Mouse (Mus musculus): Measurements from ENCODE around the gene Foxn3. TPM values are rescaled to one million over a fixed set of nuclear protein-coding genes. Genes with fewer than 3 reads are reported as not detected.

Gene Foxn3
- polyA plus RNA-seq, 1 experiment from 2014 or later = 85.9 TPM

DNA sequence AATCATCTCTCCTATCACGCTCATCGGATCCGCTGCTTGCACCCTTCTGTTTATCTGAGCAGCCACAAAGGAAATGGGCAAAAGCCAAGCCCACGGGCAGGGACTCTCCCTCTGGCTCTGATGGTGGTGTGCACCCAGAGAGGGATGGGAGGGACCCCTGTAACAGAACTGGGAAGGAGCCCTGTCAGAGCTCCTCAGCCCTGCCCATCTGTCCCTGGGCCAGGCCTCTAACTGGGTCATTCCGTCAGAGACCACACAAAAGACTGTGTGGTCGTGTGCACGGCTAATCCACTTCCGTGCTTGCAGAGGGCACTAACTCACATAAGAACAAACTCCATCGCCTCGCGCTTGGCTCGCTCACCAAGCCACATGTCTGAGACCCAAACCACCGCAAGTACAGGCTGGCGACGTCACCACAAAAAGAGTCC lies 95.5 kb downstream of the Foxn3 start:
- peak; percentile 77 for ATAC-seq (replicated peaks)
- no peaks in the 10 kb centered on the region for H3K27me3 ChIP-seq (replicated peaks)
- H3K4me3 ChIP-seq = no peak overlapping the region
- no peak overlapping the region for H3K9ac ChIP-seq
- no peaks in the 10 kb centered on the region for H3K36me3 ChIP-seq (replicated peaks)
- peaks cover 33% of the 10 kb centered on the region for H3K4me1 ChIP-seq
- H3K4me2 ChIP-seq = no peak overlapping the region
- WGBS = 34% methylated on average over 15 of the region's 15 CpGs
- H3K9me3 ChIP-seq = no peaks in the 10 kb centered on the region
- H3K27ac ChIP-seq = 0 out of 2 replicates have a peak overlapping the region, but pooled peaks have one; percentile 19

DNA sequence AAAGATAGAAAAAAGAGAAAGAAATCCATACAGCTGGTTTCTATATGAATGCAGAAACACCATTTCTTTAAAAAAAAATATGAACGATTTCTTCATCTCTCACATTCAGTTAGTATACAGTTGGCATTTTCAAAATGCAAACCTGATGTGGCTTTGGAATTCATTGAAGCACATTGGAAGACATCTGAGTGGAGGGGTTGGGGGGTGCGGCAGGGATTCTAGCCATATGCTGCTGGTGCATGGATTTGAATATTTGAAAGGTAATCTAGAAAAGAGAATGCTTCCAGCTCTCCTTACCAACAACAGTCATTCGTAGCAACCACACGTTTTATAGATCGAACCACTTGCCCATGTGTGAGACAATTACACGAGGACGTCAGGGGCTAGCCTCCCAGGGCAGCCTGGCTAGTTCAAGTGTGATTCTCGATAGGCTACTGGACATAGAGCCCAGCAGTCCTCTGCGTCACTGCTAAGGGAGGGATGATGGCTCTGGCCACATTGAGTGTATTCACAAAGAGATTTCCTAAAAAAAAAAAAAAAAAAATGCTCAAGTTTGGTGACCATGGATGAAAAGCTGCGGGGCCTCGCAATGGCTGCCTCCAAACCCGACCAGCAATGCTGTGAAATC lies 96.0 kb downstream of the Foxn3 start:
- H3K9me3 ChIP-seq = no peaks in the 10 kb centered on the region
- peaks cover 33% of the 10 kb centered on the region for H3K4me1 ChIP-seq
- no peak overlapping the region for H3K9ac ChIP-seq
- H3K27me3 ChIP-seq (replicated peaks) = no peaks in the 10 kb centered on the region
- 0 out of 2 replicates have a peak overlapping the region, but pooled peaks have one; percentile 19 for H3K27ac ChIP-seq
- ATAC-seq (replicated peaks) = peak; percentile 57; the same call in 1 of the 2 replicates
- no peak overlapping the region for H3K4me3 ChIP-seq
- no peak overlapping the region for H3K4me2 ChIP-seq
- 63% methylated on average over 12 of the region's 12 CpGs for WGBS
- H3K36me3 ChIP-seq (replicated peaks) = no peaks in the 10 kb centered on the region

- H3K36me3 ChIP-seq (replicated peaks) = no peaks in the 10 kb centered on the region
- 31% methylated on average over 5 of the region's 5 CpGs for WGBS
- H3K9me3 ChIP-seq = no peaks in the 10 kb centered on the region
- H3K9ac ChIP-seq = no peak overlapping the region
- peaks cover 29% of the 10 kb centered on the region for H3K4me1 ChIP-seq
- 0 out of 2 replicates have a peak overlapping the region, but pooled peaks have one; percentile 6 for H3K27ac ChIP-seq
- no peak overlapping the region for H3K4me3 ChIP-seq
- H3K27me3 ChIP-seq (replicated peaks) = no peaks in the 10 kb centered on the region
- H3K4me2 ChIP-seq = no peak overlapping the region
- ATAC-seq (replicated peaks) = no peak
Measured at GRCm38 (mm10) chr12:99466426-99466825, 97.0 kb downstream of the Foxn3 start.

- Histone ChIP-seq H3K36me3 (replicated peaks) (no peaks in the 10 kb centered on the region), H3K4me3 (no peak overlapping the region), H3K9me3 (no peaks in the 10 kb centered on the region), H3K9ac (no peak overlapping the region), H3K27me3 (replicated peaks) (no peaks in the 10 kb centered on the region), H3K4me2 (no peak overlapping the region), H3K4me1 (peaks cover 24% of the 10 kb centered on the region), H3K27ac (no peak overlapping the region)
- ATAC-seq (replicated peaks) = no peak
- 81% methylated on average over 5 of the region's 5 CpGs for WGBS
Measured at GRCm38 (mm10) chr12:99464291-99464690, 99.1 kb downstream of the Foxn3 start.

DNA sequence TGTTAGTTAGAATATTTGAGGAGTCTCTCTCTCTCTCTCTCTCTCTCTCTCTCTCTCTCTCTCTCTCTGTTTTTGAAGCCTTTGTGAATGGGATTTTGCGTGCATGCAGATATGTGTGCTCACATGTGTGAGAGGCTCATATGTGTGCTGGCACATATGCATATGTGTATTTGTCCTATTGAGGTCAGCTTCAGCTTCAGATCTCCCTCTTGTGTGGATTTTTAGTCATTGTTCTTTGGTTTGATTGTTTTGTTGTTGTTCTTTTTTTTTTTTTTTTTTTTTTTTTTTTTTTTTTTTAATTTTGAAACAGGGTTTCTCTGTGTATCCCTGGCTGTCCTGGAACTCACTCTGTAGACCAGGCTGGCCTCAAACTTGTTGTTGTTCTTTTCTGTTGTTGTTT lies 100.5 kb downstream of the Foxn3 start:
- no peaks in the 10 kb centered on the region for H3K9me3 ChIP-seq
- H3K27ac ChIP-seq = no peak overlapping the region
- ATAC-seq (replicated peaks) = no peak
- 81% methylated on average over 1 of the region's 1 CpGs for WGBS
- H3K4me2 ChIP-seq = no peak overlapping the region
- H3K9ac ChIP-seq = no peak overlapping the region
- H3K4me3 ChIP-seq = no peak overlapping the region
- H3K36me3 ChIP-seq (replicated peaks) = no peaks in the 10 kb centered on the region
- H3K4me1 ChIP-seq = peaks cover 26% of the 10 kb centered on the region
- H3K27me3 ChIP-seq (replicated peaks) = no peaks in the 10 kb centered on the region

DNA sequence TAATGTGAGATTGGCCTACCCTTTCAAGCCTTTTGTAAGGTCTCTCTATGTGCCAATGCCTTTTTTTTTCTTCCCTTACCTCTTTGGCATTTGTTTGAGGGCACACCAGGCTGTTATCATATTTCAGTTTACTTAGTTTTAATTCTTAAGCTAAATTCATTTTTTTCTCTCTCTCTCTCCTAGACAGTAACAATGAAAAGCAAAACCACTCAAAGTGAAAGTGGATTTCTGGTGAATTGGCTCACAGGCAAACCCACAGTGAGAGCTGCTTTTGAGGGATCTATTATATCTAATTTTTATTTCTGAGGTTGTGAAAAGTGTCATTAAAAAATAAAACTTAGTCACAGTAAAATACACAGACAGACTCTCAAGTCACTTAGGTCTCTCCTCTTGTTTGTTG lies 101.1 kb downstream of the Foxn3 start:
- Histone ChIP-seq H3K4me1 (peaks cover 26% of the 10 kb centered on the region), H3K36me3 (replicated peaks) (no peaks in the 10 kb centered on the region), H3K27me3 (replicated peaks) (no peaks in the 10 kb centered on the region), H3K27ac (no peak overlapping the region), H3K4me3 (no peak overlapping the region), H3K4me2 (no peak overlapping the region), H3K9me3 (no peaks in the 10 kb centered on the region), H3K9ac (no peak overlapping the region)
- no peak for ATAC-seq (replicated peaks)

- WGBS = 28% methylated on average over 10 of the region's 10 CpGs
- Histone ChIP-seq H3K4me3 (peak overlapping the region; percentile 19), H3K9ac (no peak overlapping the region; the same call in 1 of the 2 replicates)
Measured at GRCm38 (mm10) chr12:99457521-99458205, 105.7 kb downstream of the Foxn3 start.

DNA sequence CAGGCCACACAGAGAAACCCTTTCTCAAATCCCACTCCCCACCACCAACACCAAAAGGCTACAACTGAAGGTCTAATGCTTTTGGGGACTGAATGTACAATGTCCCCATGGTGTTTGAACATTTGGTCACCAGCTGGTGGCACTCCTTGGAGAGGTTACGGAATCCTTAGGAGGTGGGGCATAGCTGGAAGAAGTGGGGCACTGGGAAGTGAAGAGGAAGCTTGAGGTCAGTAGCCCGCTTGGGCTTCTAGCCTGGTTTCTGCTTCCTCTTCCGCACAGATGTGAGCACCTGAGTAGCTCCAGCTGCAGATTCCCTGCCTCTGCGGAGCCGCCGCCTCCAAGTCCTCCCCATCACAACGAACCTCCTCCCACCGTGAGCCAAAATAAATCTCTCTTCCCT lies 107.8 kb downstream of the Foxn3 start:
- Histone ChIP-seq H3K4me1 (peaks cover 34% of the 10 kb centered on the region), H3K27ac (no peak overlapping the region), H3K9ac (no peak overlapping the region), H3K27me3 (replicated peaks) (no peaks in the 10 kb centered on the region), H3K9me3 (no peaks in the 10 kb centered on the region), H3K4me2 (no peak overlapping the region), H3K36me3 (replicated peaks) (no peaks in the 10 kb centered on the region), H3K4me3 (no peak overlapping the region)
- ATAC-seq (replicated peaks) = no peak
- 94% methylated on average over 8 of the region's 8 CpGs for WGBS

More at GRCm38 (mm10) chr12:99457521-99458205, 105.7 kb downstream of the Foxn3 start:
- Histone ChIP-seq H3K27me3 (replicated peaks) (no peaks in the 10 kb centered on the region), H3K4me2 (peak overlapping the region; percentile 39), H3K4me1 (peaks cover 34% of the 10 kb centered on the region), H3K9me3 (no peaks in the 10 kb centered on the region), H3K27ac (peak overlapping the region; percentile 70), H3K36me3 (replicated peaks) (no peaks in the 10 kb centered on the region)
- peak; percentile 86 for ATAC-seq (replicated peaks)

DNA sequence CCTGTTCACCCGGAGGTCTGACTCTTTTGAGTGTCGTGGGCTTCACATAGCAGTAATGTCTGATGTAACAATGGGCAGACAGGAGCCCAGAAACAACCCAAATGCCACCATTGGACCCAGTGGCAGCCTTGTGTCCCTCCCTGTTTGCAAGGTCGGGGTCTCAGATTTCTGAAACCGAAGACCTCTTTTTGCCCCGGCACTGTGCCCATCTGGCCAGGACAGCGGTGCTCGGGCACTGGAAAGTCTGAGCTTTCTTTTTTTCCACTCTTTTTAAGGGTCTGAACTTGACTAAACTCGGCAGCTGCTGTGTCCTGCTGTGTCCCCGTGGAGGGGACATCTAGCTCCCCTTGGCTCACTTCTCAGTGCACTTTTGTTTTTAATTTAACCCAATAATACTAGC lies 109.0 kb downstream of the Foxn3 start:
- WGBS = 73% methylated on average over 9 of the region's 9 CpGs
- Histone ChIP-seq H3K4me1 (peaks cover 34% of the 10 kb centered on the region), H3K4me3 (no peak overlapping the region), H3K4me2 (no peak overlapping the region), H3K9me3 (no peaks in the 10 kb centered on the region), H3K36me3 (replicated peaks) (no peaks in the 10 kb centered on the region), H3K9ac (no peak overlapping the region), H3K27ac (no peak overlapping the region), H3K27me3 (replicated peaks) (no peaks in the 10 kb centered on the region)
- ATAC-seq (replicated peaks) = no peak

DNA sequence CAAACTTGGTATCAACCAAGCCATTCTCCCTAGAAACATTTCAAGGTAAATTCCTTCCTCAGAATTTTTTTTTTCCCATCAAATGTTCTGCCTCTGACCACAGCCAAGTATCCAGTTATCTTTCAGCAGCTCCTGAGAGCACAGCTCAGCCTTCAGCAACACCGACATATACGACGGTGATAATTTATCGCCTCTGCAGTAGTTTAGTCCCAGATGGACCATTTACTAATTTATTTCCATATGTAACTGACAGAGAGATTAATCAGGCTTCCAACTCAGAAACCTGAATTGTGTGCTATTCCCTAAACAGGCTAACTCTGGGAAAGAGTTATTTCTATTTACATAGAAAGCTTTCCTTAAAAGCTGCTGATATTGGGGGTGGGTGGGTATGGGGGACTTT lies 109.6 kb downstream of the Foxn3 start:
- Histone ChIP-seq H3K9ac (no peak overlapping the region), H3K9me3 (no peaks in the 10 kb centered on the region), H3K4me2 (no peak overlapping the region), H3K27me3 (replicated peaks) (no peaks in the 10 kb centered on the region), H3K4me3 (no peak overlapping the region), H3K27ac (no peak overlapping the region), H3K36me3 (replicated peaks) (no peaks in the 10 kb centered on the region), H3K4me1 (peaks cover 34% of the 10 kb centered on the region)
- 58% methylated on average over 4 of the region's 4 CpGs for WGBS
- ATAC-seq (replicated peaks) = no peak

DNA sequence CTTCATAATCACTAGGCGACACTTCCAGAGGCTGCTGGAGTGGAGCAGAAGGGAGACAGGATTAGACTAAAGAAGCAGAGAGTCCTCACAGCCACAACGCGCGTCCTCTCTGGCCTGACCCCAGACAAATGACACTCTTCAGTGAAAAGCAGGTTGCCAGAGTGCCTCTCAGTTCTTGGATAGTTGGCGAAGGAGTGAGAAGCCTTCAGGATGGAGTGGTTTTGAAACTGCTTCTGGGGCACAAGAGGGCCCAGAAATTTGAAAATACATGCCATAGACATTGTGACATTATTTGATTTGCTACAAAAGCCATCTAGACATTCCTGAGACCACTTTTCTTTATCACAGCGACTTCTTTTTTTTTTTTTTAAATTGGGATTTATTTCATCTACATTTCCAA lies 113.3 kb downstream of the Foxn3 start:
- Histone ChIP-seq H3K4me1 (peaks cover 7% of the 10 kb centered on the region; the same call in 1 of the 2 replicates), H3K4me2 (no peak overlapping the region), H3K4me3 (no peak overlapping the region), H3K9me3 (no peaks in the 10 kb centered on the region), H3K27me3 (replicated peaks) (no peaks in the 10 kb centered on the region), H3K9ac (no peak overlapping the region), H3K27ac (no peak overlapping the region), H3K36me3 (replicated peaks) (no peaks in the 10 kb centered on the region)
- WGBS = 81% methylated on average over 6 of the region's 6 CpGs
- no peak for ATAC-seq (replicated peaks)

DNA sequence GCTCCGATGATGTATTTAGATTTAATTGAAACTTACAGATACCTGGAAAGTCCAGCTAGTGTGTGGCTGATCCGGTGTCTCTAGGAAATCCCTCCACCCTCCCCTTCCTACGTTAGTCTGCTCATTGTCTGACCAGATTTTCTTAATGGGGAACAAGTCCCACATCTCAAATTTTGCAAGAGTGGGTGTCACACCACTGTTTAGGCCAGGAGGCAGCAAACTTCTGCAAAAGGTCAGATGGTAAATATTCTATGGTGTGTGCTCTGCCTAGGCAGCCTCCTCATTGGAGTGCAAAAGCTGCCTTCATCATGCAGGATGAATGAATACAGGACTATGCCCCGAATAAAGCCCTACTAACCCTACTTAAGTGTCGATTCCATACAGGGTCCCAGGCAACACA lies 115.6 kb downstream of the Foxn3 start:
- Histone ChIP-seq H3K27ac (no peak overlapping the region), H3K27me3 (replicated peaks) (no peaks in the 10 kb centered on the region), H3K4me3 (no peak overlapping the region), H3K4me1 (no peaks in the 10 kb centered on the region), H3K36me3 (replicated peaks) (no peaks in the 10 kb centered on the region), H3K4me2 (no peak overlapping the region), H3K9me3 (no peaks in the 10 kb centered on the region), H3K9ac (no peak overlapping the region)
- no peak for ATAC-seq (replicated peaks)
- 85% methylated on average over 5 of the region's 5 CpGs for WGBS
